Mouse (Mus musculus): ENCODE results near the gene Trim69. TPM values are rescaled to one million over a fixed set of nuclear protein-coding genes. Genes with fewer than 3 reads are reported as not detected.
A peak's percentile ranks its signal among the peaks of the same experiment; 100 is the strongest.

Gene Trim69
- polyA plus RNA-seq, 1 experiment from 2014 or later, result not detected

DNA sequence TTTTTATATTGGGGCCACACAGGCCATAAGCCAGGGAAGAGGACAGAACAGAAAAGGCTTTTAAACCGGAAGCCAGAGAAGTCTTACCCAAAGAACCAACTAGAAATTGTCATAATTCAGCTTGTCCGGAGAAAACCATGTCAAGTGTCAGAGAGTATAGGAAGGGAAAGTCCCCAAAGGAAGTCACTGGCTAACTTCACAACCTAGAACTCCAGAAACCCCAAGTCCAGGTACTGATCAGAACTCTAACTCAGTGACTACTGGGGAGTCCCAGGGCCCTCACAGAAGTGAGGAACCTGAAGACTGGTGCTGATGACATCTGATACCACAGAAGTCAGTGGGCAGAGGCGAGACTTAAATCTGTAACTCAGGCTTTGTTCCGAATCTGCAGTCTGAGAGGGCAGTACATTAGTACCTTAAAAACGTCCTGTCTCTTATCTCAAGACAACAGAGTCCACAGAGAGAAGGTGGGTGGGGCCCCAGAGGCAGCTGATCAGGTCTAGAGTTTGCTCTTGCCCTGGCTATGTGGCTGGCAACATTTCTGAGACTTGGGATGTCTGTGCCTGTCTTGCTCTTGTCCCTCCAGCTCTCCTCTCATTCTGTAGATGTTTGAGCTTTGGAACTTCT is 22.5 kb upstream of the Trim69 start:
- no peak overlapping the region for H3K9ac ChIP-seq (ENCODE audit: low read length)
- no peaks in the 10 kb centered on the region for H3K27me3 ChIP-seq (ENCODE audit: control insufficient read depth, insufficient read depth, low read length)
- no peak overlapping the region for H3K27ac ChIP-seq (ENCODE audit: low read length)
- no peaks in the 10 kb centered on the region for H3K9me3 ChIP-seq (replicated peaks; ENCODE audit: control insufficient read depth, low read length)
- H3K4me1 ChIP-seq (ENCODE audit: control insufficient read depth, insufficient read depth, low read length), result no peaks in the 10 kb centered on the region
- 47% methylated on average over 5 of the region's 5 CpGs for WGBS
- no peak overlapping the region for H3K4me3 ChIP-seq (ENCODE audit: low read length)
- ATAC-seq (replicated peaks; ENCODE audit: extremely low read depth, insufficient read depth, low FRiP score), result no peak
- H3K36me3 ChIP-seq (ENCODE audit: control insufficient read depth, insufficient read depth), result no peaks in the 10 kb centered on the region
- H3K4me2 ChIP-seq (ENCODE audit: low read depth, low read length), result no peak overlapping the region

GRCm38 (mm10) chr2:122140815-122141214 is 19.7 kb upstream of the Trim69 start:
- no peak overlapping the region for H3K9ac ChIP-seq (ENCODE audit: low read length)
- no peak for ATAC-seq (replicated peaks; ENCODE audit: extremely low read depth, insufficient read depth, low FRiP score)
- H3K4me1 ChIP-seq (ENCODE audit: control insufficient read depth, insufficient read depth, low read length), result no peaks in the 10 kb centered on the region
- WGBS, result 74% methylated on average over 2 of the region's 2 CpGs
- H3K36me3 ChIP-seq (ENCODE audit: control insufficient read depth, insufficient read depth), result no peaks in the 10 kb centered on the region
- H3K4me2 ChIP-seq (ENCODE audit: low read depth, low read length), result no peak overlapping the region
- H3K27ac ChIP-seq (ENCODE audit: low read length), result no peak overlapping the region
- no peak overlapping the region for H3K4me3 ChIP-seq (ENCODE audit: low read length)
- no peaks in the 10 kb centered on the region for H3K9me3 ChIP-seq (replicated peaks; ENCODE audit: control insufficient read depth, low read length)
- H3K27me3 ChIP-seq (ENCODE audit: control insufficient read depth, insufficient read depth, low read length), result no peaks in the 10 kb centered on the region

DNA sequence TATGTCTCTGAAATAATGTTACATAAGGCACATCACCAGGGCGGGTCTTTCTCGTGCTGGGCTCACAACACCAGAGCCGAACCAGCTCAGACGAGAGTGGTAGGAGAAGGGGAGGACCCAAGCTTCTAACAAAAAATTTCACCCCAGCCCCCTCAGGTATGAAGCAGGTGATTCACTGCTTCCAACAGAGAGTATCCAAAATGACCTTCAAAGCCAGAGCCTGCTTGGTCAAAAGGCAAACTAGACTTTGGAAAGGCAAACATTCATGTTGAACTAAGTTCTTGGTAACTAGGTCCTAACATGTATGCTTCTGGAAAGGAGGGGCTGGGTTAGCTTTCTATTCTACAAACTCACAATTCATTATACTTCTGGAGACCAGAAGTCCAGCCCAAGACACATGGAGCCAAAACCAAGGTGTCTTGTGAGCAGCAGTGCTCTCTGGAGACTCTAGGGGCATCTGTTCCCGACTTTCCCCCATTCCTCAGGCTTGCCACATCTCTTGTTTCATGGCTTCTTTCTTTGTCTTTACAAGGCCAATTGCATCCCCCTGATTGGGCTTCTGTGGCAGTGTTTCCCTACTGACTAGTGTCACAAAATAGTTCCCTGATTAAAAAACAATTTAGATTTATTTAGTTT is 19.1 kb upstream of the Trim69 start:
- Histone ChIP-seq H3K27ac (ENCODE audit: low read length) (no peak overlapping the region), H3K9ac (ENCODE audit: low read length) (no peak overlapping the region), H3K4me2 (ENCODE audit: low read depth, low read length) (no peak overlapping the region), H3K27me3 (ENCODE audit: control insufficient read depth, insufficient read depth, low read length) (no peaks in the 10 kb centered on the region), H3K9me3 (replicated peaks; ENCODE audit: control insufficient read depth, low read length) (no peaks in the 10 kb centered on the region), H3K4me3 (ENCODE audit: low read length) (no peak overlapping the region), H3K4me1 (ENCODE audit: control insufficient read depth, insufficient read depth, low read length) (peaks cover under 1% of the 10 kb centered on the region; the same call in 1 of the 2 replicates), H3K36me3 (ENCODE audit: control insufficient read depth, insufficient read depth) (no peaks in the 10 kb centered on the region)
- WGBS, result 74% methylated on average over 5 of the region's 5 CpGs
- no peak for ATAC-seq (replicated peaks; ENCODE audit: extremely low read depth, insufficient read depth, low FRiP score)

DNA sequence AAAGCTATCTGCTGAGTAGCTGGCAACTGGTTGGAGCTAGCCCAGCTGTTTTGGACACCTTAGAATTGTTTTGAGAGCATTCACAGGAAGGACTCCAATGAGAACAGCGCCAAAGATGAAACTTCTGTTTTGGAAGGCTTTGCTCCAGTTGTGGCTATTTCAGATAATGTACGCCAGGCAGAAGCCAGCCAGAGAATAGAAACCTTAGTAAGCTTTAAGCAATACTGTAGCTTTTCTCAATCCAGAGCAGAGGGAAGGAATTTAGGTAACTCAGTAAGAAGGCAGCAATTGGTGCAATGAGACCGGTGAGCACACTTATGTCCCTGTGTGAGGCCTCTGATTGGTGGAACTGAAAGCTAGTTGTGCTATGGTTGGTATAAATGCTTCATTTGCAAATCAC is 17.4 kb upstream of the Trim69 start:
- Histone ChIP-seq H3K27ac (ENCODE audit: low read length) (no peak overlapping the region), H3K36me3 (ENCODE audit: control insufficient read depth, insufficient read depth) (no peaks in the 10 kb centered on the region), H3K9me3 (replicated peaks; ENCODE audit: control insufficient read depth, low read length) (no peaks in the 10 kb centered on the region), H3K9ac (ENCODE audit: low read length) (no peak overlapping the region), H3K4me3 (ENCODE audit: low read length) (no peak overlapping the region), H3K4me2 (ENCODE audit: low read depth, low read length) (no peak overlapping the region), H3K27me3 (ENCODE audit: control insufficient read depth, insufficient read depth, low read length) (no peaks in the 10 kb centered on the region), H3K4me1 (ENCODE audit: control insufficient read depth, insufficient read depth, low read length) (peaks cover 7% of the 10 kb centered on the region)
- no peak for ATAC-seq (replicated peaks; ENCODE audit: extremely low read depth, insufficient read depth, low FRiP score)
- 81% methylated on average over 3 of the region's 3 CpGs for WGBS

DNA sequence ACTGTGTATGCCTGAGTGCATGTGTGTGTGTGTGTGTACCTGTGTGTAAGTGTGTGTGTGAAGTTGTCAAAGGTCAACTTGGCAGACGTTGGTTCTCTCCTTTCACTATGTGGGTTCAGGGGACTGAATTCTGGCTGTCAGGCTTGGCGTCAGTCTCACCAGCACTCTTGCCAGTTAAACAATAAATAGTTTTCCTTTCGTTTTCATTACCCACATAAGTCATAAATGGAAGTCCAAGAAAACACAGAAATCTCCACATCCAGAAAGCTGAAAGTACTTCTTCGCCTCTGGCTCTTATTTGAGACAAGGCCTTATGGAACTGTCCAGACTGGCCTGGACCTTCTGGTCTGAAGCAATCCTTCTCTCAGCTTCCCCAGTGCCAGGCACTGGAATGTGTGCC is 14.7 kb upstream of the Trim69 start:
- 63% methylated on average over 4 of the region's 4 CpGs for WGBS
- Histone ChIP-seq H3K36me3 (ENCODE audit: control insufficient read depth, insufficient read depth) (no peaks in the 10 kb centered on the region), H3K27ac (ENCODE audit: low read length) (no peak overlapping the region), H3K27me3 (ENCODE audit: control insufficient read depth, insufficient read depth, low read length) (no peaks in the 10 kb centered on the region), H3K9me3 (replicated peaks; ENCODE audit: control insufficient read depth, low read length) (no peaks in the 10 kb centered on the region), H3K4me3 (ENCODE audit: low read length) (no peak overlapping the region), H3K9ac (ENCODE audit: low read length) (no peak overlapping the region), H3K4me1 (ENCODE audit: control insufficient read depth, insufficient read depth, low read length) (peaks cover 10% of the 10 kb centered on the region), H3K4me2 (ENCODE audit: low read depth, low read length) (no peak overlapping the region)
- ATAC-seq (replicated peaks; ENCODE audit: extremely low read depth, insufficient read depth, low FRiP score), result no peak

DNA sequence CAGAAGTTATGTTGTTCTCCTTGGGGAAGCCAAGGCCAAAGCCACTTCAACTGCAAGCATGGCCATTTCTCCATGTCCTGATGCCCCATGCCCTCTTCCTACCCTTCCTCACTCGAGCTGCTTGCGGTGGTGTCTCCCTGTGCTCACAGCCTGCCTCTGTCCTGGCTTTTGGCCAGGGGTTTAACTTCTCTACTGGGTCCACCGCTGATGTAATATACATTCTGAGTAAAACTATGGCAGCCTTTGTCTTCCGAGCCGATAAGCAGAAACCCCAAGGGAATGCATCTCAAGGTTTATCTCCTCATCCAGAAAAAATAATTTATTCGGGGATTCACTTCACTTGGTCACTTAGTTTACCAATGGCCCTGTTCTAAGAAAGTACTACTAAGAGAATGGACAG is 13.8 kb upstream of the Trim69 start:
- Histone ChIP-seq H3K9me3 (replicated peaks; ENCODE audit: control insufficient read depth, low read length) (no peaks in the 10 kb centered on the region), H3K9ac (ENCODE audit: low read length) (peak overlapping the region; percentile 92), H3K4me3 (ENCODE audit: low read length) (no peak overlapping the region; the same call in 1 of the 2 replicates), H3K27ac (ENCODE audit: low read length) (peak overlapping the region; percentile 70), H3K4me1 (ENCODE audit: control insufficient read depth, insufficient read depth, low read length) (peaks cover 10% of the 10 kb centered on the region), H3K27me3 (ENCODE audit: control insufficient read depth, insufficient read depth, low read length) (no peaks in the 10 kb centered on the region), H3K36me3 (ENCODE audit: control insufficient read depth, insufficient read depth) (peaks cover 4% of the 10 kb centered on the region; the same call in 1 of the 2 replicates), H3K4me2 (ENCODE audit: low read depth, low read length) (peak overlapping the region; percentile 80)
- ATAC-seq (replicated peaks; ENCODE audit: extremely low read depth, insufficient read depth, low FRiP score), result no peak
- 46% methylated on average over 6 of the region's 6 CpGs for WGBS

- Histone ChIP-seq H3K9me3 (replicated peaks; ENCODE audit: control insufficient read depth, low read length) (no peaks in the 10 kb centered on the region), H3K4me3 (ENCODE audit: low read length) (peak within 1 kb of the TSS; percentile 93), H3K27me3 (ENCODE audit: control insufficient read depth, insufficient read depth, low read length) (no peaks in the 10 kb centered on the region), H3K4me1 (ENCODE audit: control insufficient read depth, insufficient read depth, low read length) (peaks cover 10% of the 10 kb centered on the region), H3K27ac (ENCODE audit: low read length) (peak within 1 kb of the TSS; percentile 86), H3K36me3 (ENCODE audit: control insufficient read depth, insufficient read depth) (peaks cover 4% of the 10 kb centered on the region; the same call in 1 of the 2 replicates), H3K4me2 (ENCODE audit: low read depth, low read length) (peak within 1 kb of the TSS; percentile 80), H3K9ac (ENCODE audit: low read length) (peak within 1 kb of the TSS; percentile 92)
- under 1% methylated on average over 40 of the region's 40 CpGs for WGBS
- ATAC-seq (replicated peaks; ENCODE audit: extremely low read depth, insufficient read depth, low FRiP score), result peak; percentile 98
These were observed 12.8 kb upstream of the Trim69 start, which contains the start of gene B2m for GRCm38 (mm10) chr2:122147508-122148241. TSS of gene B2m (plus strand) at chr2:122147686.

GRCm38 (mm10) chr2:122148242-122148917 is 12.1 kb upstream of the Trim69 start:
- Histone ChIP-seq H3K27me3 (ENCODE audit: control insufficient read depth, insufficient read depth, low read length) (no peaks in the 10 kb centered on the region), H3K4me2 (ENCODE audit: low read depth, low read length) (peak overlapping the region; percentile 80), H3K9me3 (replicated peaks; ENCODE audit: control insufficient read depth, low read length) (no peaks in the 10 kb centered on the region), H3K4me1 (ENCODE audit: control insufficient read depth, insufficient read depth, low read length) (peaks cover 10% of the 10 kb centered on the region), H3K36me3 (ENCODE audit: control insufficient read depth, insufficient read depth) (peaks cover 6% of the 10 kb centered on the region; the same call in 1 of the 2 replicates), H3K9ac (ENCODE audit: low read length) (peak overlapping the region; percentile 92), H3K27ac (ENCODE audit: low read length) (peak overlapping the region; percentile 86), H3K4me3 (ENCODE audit: low read length) (peak overlapping the region; percentile 93)
- whole genome bisulfite sequencing, result 27% methylated on average over 18 of the region's 18 CpGs
- ATAC-seq (replicated peaks; ENCODE audit: extremely low read depth, insufficient read depth, low FRiP score), result 0 out of 2 replicates have a peak, but pooled peaks have one; percentile 22

All from heart, embryonic 16.5 days (tissue).